Mouse (Mus musculus): Measurements from ENCODE around the gene Tmco1. TPM values are rescaled to one million over a fixed set of nuclear protein-coding genes. Genes with fewer than 3 reads are reported as not detected.

Tmco1 gene
- polyA plus RNA-seq, 1 experiment from 2014 or later, result 79.7 TPM

Small RNAs within 50 kb of the gene (microRNA-seq; reads per million reads assigned to microRNA genes)
- 1.2 reads per million for gene Gm25911
- not detected for gene Mir6347

Other genes starting within 250 kb of the Tmco1 start
- 62.7 and 70.3 TPM in 2 replicates for gene Uck2, start 23.1 kb upstream of the Tmco1 start, polyA plus RNA-seq (2015; fragmentation: Nextera tagmentation; extraction: Ambion mirVana)
- gene Aldh9a1, start 41.6 kb downstream of the Tmco1 start, polyA plus RNA-seq (2015; fragmentation: Nextera tagmentation; extraction: Ambion mirVana), result 30.8 and 32.6 TPM in 2 replicates
- 93.1 and 109 TPM in 2 replicates for gene Mgst3, start 85.5 kb downstream of the Tmco1 start, polyA plus RNA-seq (2015; fragmentation: Nextera tagmentation; extraction: Ambion mirVana)
- not detected in 2 replicates for gene Lrrc52, start 158.4 kb downstream of the Tmco1 start, polyA plus RNA-seq (2015; fragmentation: Nextera tagmentation; extraction: Ambion mirVana)

Data from forebrain, embryonic 16.5 days (tissue).